Mouse (Mus musculus) cerebellum, postnatal 14 days (tissue): Measurements from ENCODE around the gene Lgals8.

Source experiments
- DNase-seq, 2 experiments: peaks; one replicate each; pipeline ENCODE4 v3.0.0; 2021; ENCODE audit warnings: mixed read lengths in 2 of 2

Gene Lgals8

GRCm38 (mm10) chr13:12460443-12460842 is 4.3 kb downstream of the Lgals8 start:
- DNase-seq: peak; percentile 49 to 63

GRCm38 (mm10) chr13:12456711-12457110 is 8.0 kb downstream of the Lgals8 start:
- no peak for DNase-seq

- no peak for DNase-seq
These were observed 9.9 kb downstream of the Lgals8 start for GRCm38 (mm10) chr13:12454686-12455390.

- peak; percentile 8 to 9 for DNase-seq
These were observed 11.6 kb downstream of the Lgals8 start for GRCm38 (mm10) chr13:12453150-12453549.

GRCm38 (mm10) chr13:12442008-12442587 is 22.6 kb downstream of the Lgals8 start:
- no peak for DNase-seq

- no peak for DNase-seq
These were observed 23.9 kb downstream of the Lgals8 start for GRCm38 (mm10) chr13:12440813-12441212.

- no peak for DNase-seq
These were observed 25.2 kb downstream of the Lgals8 start for GRCm38 (mm10) chr13:12439586-12439985.

GRCm38 (mm10) chr13:12433843-12434242 is 30.9 kb downstream of the Lgals8 start:
- no peak for DNase-seq

- no peak for DNase-seq
These were observed 36.2 kb downstream of the Lgals8 start for GRCm38 (mm10) chr13:12428556-12428955.

GRCm38 (mm10) chr13:12420596-12420995 is 44.1 kb downstream of the Lgals8 start:
- no peak for DNase-seq

GRCm38 (mm10) chr13:12412016-12412415 is 52.7 kb downstream of the Lgals8 start:
- DNase-seq: no peak

- DNase-seq: no peak
These were observed 56.2 kb downstream of the Lgals8 start for GRCm38 (mm10) chr13:12408343-12409066.

- DNase-seq: no peak
These were observed 69.2 kb downstream of the Lgals8 start for GRCm38 (mm10) chr13:12395571-12395970.

GRCm38 (mm10) chr13:12394609-12395505 is 69.9 kb downstream of the Lgals8 start, which contains the start of gene Heatr1:
Heatr1 (plus strand) TSS chr13:12395027.
- peak; percentile 90 to 95 for DNase-seq
